Mouse (Mus musculus): Measurements from ENCODE around the gene Olfr110.

GRCm38 (mm10) chr17:37445180-37445579 is 47.1 kb upstream of the Olfr110 start, which contains the start of gene Olfr108:
- TF ChIP-seq POLR2A (IDR thresholded peaks at IDR 0.05; ENCODE audit: extremely low read depth, insufficient read depth, low read length): no peak
- TF ChIP-seq CTCF (IDR thresholded peaks at IDR 0.05; ENCODE audit: low read depth, low read length): no peak

Measured in liver, adult 2 months (tissue).